Mouse (Mus musculus) testis, adult 2 months (tissue): ENCODE data around the gene Kras.

ENCODE experiments used
- CTCF ChIP-seq: fragments of 200-500 bp; IDR thresholded peaks from 2 replicates; pipeline ENCODE4 v1.5.1; 2012; ENCODE audit warnings: low read depth, mild to moderate bottlenecking, inconsistent platforms, low read length, moderate library complexity; ENCODE audit not compliant: control insufficient read depth, insufficient read depth, insufficient replicate concordance
- POLR2A ChIP-seq: fragments of 200-500 bp; IDR thresholded peaks from 2 replicates; pipeline ENCODE4 v1.6.1; 2012; ENCODE audit warnings: low read depth, mild to moderate bottlenecking, inconsistent platforms, low read length, moderate library complexity; ENCODE audit not compliant: control insufficient read depth

GRCm38 (mm10) chr6:145186096-145186495 lies 63.9 kb downstream of the Kras start:
- no peak for TF ChIP-seq POLR2A
- no peak for TF ChIP-seq CTCF
